Mouse (Mus musculus) layer of hippocampus, adult 8-10 months (tissue): ENCODE results near the gene Rcsd1. TPM values are rescaled to one million over a fixed set of nuclear protein-coding genes. Genes with fewer than 3 reads are reported as not detected.

Experiments used
- DNase-seq, 2 experiments: peaks; one replicate each; pipeline ENCODE4 v3.0.0; 2022; ENCODE audit warnings: low spot score in 2 of 2
- total RNA-seq, 4 experiments: library from RNA; stranded (reverse); gene quantifications; 2 replicates each; pipeline ENCODE4 v1.2.4; 2022

Rcsd1 gene
- total RNA-seq, 4 experiments from 2014 or later: 4.2 to 8.6 (median 6.3) TPM

DNA sequence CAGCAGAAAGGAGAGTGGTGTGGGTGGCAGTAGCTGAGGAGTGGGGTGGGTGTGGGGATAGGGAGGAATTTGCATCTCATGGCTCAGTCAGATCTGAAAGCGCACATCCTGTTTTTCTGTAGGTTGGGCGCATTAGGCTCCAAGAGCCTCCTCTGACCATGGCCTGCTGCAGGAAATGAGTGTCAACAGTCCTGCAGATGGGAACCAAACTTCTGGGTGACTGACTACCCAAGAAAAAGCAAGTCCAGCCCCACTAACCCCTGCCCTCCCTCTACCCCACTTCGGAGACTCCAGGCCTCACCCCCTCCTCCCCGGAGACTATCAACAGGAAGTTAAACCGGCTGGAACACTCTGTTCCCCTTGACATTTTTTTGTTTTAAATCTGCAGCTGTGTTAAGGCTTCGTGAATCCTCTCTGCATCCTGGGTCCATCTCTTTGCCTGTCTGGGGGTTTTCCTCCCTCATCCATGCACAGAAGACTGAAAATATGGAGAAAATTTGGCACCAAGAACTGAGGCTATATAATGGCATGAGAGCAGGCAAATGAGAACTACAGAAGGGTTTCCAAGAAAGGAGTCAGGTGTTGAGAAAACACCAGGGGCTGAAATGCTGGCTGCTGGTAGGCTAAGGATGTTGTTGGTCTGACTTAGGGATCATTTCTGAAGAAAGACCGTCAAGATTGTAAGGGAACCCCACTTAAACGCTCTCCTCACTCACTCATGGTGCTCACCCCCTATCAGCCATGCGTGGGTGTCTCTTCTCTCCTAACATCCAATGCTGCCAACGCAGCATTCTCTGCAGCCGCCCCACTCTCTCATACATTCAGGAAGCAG is 8.4 kb upstream of the Rcsd1 start:
- no peak for DNase-seq

GRCm38 (mm10) chr1:165716426-165716825 is 6.9 kb upstream of the Rcsd1 start:
- DNase-seq: no peak

DNA sequence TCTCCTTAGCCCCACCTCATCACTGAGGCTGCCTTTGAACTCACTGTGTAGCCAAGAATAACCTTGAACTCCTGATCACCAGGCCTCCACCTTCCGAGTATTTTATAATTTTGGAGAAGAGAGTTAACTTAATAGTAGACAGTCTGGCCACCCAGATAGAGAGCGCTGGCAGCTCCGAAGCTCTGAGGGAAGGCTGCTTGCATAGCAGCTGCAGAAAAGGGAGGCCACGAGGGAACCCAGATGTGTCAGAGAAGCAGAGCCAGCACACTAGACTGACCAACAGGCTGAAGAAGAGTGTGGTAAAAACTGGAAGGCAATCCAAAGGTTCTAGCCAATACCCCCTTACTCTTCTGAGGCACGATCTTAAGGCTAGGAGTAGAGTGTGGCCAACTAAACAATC is 4.2 kb upstream of the Rcsd1 start:
- DNase-seq: no peak

GRCm38 (mm10) chr1:165711914-165712313 is 2.4 kb upstream of the Rcsd1 start:
- DNase-seq: no peak

DNA sequence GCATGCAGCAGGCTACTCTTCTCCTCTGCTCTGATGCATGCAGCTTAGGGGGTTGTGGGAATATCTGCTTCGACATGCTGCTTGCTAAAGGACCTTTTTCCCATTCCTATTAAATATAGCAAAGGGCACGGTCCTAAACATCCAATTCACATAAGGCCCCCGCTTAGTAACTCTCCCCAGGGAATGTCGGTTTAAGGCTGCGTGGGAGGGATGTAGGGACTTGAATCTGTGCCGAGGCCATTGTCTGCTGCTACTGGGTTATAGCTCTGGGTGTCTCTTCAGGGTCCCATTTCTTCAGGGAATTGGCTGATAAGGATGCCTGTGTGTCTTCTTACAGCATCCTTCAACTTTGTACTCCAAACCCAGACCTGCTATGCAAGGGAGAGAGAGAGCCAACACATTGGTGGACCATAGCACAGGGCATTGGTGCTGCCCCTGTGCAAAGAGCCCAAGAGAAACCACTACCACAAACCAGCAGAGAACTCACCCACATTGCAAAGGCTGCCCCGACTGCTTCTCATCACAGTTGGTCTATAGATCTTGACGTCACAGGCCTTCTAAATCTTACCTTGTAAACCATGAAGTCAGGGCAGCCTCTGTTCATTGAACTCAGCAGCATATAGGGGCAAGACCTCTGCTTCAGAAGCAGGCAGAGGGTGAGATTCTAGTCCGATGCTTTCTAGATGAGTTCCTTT is 724 bp downstream of the Rcsd1 start:
- no peak for DNase-seq

DNA sequence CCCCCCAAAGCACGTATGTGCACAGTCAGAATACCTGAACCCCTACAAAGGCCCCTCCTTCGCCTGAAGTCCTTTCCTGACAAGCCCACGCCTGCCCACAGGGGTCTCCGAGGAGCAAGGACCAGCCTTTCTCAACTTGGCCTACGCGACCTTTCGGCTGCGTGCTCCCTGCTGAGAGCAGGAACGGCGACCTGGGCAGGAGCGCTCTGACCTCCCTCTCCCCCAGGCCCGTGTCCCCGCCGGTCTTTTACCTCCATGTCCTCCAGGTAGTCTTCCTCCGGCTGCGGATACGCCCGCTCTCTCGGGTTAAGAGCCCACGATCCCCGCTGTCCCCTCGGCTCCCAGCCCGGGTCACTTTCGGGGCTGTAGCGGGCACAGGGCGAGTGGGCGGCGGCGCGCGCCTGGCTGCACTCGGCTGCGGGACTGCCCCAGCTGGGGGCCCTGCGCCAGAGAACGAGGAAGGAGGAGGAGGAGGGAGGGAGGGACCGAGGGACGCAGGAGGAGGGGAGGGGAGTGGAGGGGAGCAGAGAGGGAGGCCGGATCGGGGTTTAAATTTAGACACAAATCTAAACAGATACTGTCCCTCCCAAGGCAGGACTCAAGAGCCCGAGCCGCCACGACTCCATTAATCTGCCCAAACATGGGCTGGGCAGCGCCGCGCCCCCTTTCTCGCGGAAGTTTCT is 1.8 kb downstream of the Rcsd1 start:
- DNase-seq: no peak

GRCm38 (mm10) chr1:165707241-165707639 is 2.3 kb downstream of the Rcsd1 start:
- DNase-seq: no peak

- no peak for DNase-seq
Observed at GRCm38 (mm10) chr1:165706492-165706891, 3.1 kb downstream of the Rcsd1 start.

GRCm38 (mm10) chr1:165705868-165706348 is 3.6 kb downstream of the Rcsd1 start:
- no peak for DNase-seq

GRCm38 (mm10) chr1:165705368-165705767 is 4.2 kb downstream of the Rcsd1 start:
- DNase-seq: no peak

DNA sequence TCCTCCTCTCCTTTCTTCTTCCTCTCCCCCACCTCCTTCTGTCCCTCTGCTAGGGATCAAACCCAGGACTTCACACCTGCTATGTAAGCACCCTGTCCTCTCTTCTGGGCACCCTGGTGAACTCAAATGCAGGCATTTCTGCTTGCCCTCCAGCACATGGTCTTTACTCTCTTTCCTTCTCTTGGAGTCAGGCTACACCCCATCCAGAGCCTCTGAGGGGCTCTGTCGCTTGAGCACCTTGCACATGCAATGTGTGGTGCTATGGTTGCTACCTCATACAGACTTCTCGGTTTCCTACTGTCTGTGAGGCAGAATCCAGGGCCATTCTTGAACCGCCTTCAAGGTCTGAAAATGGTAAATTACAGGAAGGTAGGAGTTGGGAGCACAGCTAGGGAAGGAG is 4.7 kb downstream of the Rcsd1 start:
- DNase-seq: no peak

DNA sequence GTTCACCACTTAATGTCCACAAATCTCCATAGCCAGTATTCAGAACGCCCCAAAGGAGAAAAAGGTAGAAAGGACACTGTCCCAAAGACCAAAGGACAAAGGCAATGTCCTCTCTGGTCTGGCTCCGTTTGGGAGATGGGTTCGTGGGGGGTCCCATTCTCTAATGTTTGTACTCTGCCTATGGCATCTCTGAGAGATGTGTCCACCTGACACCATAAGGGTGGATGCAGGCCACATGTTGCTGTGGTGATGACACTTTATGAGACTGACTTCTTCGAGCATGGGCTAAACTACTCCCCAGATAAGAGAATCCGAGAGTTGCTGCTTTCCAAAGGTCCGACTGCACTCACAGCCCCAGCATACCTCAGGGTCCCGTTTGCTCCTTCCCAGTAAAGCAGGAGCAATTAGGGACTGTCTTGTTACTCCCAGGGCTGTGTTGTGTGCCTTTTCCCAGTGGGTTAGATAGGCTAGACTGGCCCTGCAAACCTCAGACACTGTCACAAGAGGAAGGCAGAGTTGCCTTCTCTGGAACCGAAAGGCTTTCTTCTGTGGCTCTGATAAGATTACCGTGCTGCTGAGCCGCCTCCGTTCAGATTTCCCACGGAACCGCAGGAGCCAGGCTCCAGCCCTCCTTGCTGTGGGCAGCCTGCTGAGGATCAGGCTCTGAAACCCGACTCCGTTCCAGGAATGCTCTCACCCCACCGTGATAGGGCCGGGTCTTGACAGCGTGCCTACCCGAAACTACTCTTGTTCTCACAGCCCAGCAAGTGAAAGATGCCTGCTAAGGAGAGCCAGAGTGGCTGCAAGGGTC is 7.1 kb downstream of the Rcsd1 start:
- no peak for DNase-seq

- DNase-seq: no peak
Observed at GRCm38 (mm10) chr1:165701562-165701961, 8.0 kb downstream of the Rcsd1 start.

- DNase-seq: no peak
Observed at GRCm38 (mm10) chr1:165700933-165701518, 8.5 kb downstream of the Rcsd1 start.

GRCm38 (mm10) chr1:165700376-165700815 is 9.2 kb downstream of the Rcsd1 start:
- DNase-seq: no peak

DNA sequence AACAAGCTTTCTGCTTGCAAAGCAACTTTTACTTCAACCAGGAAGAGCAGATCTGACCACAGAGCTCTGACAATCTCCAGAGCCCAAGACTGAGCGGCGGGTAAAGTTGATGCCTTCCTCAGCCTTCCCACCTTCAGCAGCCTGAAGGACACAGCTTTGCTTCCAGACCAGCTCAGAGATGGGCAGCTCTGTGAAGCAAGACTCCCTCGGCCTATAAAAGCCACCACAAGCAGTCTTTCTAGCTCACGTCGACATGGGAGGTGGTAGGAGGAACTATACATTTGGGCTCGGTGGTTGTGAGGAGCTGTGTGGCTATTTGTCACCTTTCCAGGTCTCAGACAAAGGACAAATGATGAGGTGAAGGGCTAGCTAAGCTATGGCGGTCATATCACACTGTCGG is 11.9 kb downstream of the Rcsd1 start:
- DNase-seq: no peak

DNA sequence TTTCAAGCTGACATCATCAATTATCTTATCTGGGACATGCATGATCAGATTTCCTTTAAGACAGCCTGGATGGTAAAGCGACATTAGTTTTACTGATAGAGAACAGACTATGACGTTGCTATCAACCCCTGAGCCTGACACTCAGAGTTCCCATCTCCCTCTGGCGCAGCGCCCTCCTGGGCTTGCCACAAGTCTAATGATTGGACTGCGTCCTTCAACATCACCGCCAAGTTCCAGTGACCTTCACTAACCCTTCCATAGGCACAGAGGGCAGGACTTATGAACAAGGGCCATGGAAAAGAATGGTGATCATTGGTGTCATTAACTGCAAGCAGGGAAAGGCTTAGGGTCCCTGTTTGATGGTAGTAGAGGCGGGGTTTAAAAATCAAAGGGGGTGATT is 12.7 kb downstream of the Rcsd1 start:
- DNase-seq: no peak

DNA sequence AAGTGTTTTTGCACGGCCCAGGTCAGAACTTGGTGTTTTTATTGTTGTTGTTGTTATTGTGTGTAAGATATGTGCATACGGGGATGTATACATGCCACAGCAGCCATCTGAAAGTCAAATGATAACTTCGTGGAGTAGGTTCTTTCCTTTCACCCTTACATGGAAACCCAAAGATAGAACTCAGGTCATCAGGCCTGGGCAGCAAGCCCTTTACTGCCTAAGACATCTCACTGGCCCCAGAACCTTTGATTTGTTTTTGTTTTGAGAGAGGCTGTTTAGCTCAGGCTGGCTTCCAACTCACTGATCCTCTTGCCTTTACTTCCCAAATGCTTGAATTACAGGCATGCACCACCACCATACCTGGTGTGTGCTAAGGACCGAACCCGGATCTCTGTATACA is 13.5 kb downstream of the Rcsd1 start:
- no peak for DNase-seq

DNA sequence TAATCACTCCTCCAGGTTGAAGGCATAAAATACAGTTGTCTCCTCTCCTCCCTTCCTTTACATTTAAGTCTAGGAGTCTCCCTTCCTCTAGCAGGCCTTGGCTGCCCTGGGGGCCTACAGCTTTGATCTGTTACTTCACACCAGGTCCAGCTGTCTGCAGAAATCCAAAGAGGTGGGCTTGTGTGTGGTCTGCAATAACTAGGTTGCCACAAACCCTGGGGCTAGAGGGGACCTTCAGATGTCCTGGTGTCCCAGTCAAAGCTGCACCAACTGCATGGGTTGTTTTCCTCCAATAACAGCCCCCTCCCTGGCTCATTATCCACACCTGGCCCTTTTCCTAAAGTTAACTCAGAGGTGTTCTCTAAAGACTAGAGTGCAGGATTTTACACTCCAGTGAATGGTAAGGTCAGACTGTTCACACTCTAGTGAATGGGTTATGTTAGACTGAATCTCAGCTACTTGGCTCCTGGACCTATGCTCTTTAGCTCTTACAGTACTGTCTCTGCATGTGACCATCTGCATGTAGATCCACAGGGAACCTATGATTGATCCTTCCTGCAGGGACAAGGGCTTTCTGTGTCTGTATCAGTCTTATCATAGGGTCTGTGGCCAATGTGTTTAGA is 14.1 kb downstream of the Rcsd1 start:
- no peak for DNase-seq

- DNase-seq: no peak
Observed at GRCm38 (mm10) chr1:165693856-165694255, 15.7 kb downstream of the Rcsd1 start.
